Mouse (Mus musculus) layer of hippocampus, adult 11-12 months (tissue): ENCODE data around the gene Loxl3.
A peak's percentile ranks its signal among the peaks of the same experiment; 100 is the strongest.

Experiments
- DNase-seq: peaks from one replicate; pipeline ENCODE4 v3.0.0; 2022; ENCODE audit warnings: low spot score

Gene Loxl3

DNA sequence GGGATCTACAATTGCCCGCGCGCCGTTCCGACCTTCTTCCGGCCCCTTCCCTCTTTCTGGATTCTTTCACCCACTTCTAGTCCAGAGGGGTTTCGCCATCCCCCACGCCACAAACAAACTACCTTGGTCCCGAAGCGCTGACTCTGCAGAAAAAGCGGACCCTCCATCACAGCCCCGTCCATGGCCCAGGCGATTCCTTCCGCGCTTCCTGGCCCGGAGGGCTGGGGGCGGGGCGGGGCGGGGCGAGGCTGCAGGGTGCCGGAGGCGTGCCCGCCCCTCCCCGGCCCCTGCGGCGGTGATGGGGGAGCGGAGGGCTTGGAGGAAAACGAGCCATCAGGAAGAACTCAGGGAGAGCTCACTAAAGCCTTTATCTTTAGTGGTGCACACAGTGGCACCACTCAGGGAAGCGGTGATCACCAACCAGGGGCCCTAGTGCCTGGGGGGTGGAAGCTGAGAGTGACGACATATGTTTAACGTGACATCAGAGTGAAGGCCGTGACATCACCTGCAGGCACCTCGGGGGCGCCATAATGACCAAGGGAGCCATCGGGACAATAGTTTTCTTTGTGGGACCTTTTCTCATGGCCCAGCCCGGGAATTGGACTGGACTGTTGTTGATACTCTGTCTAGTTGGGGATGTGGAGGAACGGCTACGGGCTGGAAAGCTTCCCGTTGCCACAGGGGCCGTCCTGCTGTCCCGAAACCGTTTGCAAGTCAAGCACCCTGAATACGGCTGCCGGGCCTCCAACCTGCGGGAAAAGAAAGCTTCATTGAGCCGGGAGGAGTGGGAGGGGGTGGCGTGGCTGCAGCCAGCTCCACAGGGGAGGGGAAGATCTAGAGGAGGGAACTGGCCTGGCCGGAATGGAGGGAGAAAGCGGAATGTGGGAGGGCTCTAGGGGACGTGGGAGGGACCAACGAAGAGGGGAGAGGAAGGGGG, at the start of gene Loxl3, which contains the start of gene Dok1:
Loxl3 (plus strand) TSS at position 925 of the 937 bp plus-strand sequence.
Dok1 (minus strand) TSS at position 223 of the 937 bp plus-strand sequence.
- no peak for DNase-seq

DNA sequence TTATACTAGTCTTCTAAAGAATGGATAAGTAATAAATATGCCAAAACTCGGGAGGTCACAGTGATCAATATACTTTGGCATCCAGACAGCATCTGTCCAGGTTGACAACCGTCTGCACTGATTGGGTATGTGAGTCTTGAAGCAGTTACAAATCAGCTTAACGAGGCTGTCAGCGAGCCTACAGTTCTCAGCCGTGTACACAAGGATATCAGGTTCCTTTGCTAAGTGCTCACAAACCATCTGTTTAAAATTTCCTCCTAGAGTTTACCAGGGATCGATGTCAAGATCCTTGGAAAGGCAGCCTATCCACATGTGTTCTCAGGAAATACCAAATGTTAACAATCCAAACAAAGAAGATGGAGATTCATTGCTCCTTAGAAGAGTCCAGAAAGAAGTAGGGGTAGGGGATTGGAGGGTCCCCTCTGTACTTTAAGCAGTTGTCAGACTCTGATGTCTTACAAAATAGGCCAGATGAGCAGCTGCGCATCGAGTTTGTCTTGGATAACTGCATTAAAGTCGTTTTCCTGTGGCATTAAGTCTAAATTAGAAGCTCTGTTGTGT, 46.5 kb upstream of the Loxl3 start:
- DNase-seq = no peak

DNA sequence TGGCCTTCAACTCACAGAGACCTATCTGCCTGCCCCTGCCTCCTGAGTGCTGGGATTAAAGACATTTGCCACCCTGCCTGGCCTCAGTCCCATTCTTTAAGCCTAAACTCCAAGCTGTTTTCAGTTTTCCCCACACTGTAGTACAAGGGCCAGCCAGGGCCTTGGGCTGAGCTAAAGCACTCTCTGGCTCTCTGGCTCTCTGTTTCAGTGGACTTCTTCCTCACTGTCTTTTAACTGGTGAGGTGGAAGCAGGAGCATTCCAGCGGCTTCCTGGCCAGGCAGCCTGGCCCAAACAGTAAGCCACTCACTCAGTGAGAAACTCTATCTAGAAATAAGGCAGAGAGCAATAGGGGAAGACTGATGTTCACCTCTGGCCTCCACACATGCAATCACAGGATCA, 40.3 kb upstream of the Loxl3 start:
- no peak for DNase-seq

DNA sequence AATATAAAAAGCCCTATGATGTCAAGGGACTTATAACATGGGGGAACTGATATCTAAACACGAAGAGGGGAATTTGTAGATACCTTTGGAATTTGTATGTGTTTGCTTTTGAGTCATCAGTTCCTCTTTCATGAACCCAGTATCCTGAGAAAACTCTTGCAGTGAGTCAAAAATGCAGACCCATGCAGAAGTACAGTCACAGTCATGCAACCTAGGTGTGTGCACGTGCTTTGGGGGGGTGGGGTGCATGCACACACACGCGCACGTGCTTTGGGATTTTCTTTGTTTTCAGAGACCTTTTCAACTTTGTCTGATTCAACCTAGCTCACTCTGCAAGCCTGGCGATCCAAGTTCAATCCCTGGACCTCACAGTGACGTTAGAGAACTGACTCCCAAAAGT, 39.6 kb upstream of the Loxl3 start:
- DNase-seq = no peak

DNA sequence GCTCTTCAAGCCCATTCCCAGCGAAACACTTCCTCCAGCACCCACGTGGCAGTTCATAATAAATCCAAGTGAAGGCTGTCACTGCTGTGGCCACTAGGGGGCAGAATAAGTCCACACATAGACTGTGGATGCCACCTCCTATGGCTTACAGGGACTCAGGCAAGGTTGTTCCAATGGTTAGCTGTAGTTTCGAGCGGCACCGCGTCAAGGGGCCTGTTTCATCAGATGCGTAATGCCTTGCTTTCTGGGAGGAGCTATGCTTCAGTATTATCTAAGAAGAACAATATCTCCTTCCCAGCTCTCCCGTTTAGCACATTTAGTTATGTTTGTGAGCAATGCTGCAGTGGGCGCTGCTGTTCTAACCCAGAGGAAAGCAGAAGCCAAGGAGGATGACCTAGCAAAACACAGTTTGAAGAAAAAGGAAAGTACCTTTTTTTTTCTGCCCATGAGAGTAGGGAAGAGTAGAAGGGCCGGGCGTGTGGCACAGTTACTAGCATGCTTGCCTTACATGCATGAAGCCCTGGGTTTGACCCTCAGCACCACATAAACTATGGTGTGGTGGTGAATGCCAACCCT, 37.1 kb upstream of the Loxl3 start:
- peak; percentile 96 for DNase-seq

DNA sequence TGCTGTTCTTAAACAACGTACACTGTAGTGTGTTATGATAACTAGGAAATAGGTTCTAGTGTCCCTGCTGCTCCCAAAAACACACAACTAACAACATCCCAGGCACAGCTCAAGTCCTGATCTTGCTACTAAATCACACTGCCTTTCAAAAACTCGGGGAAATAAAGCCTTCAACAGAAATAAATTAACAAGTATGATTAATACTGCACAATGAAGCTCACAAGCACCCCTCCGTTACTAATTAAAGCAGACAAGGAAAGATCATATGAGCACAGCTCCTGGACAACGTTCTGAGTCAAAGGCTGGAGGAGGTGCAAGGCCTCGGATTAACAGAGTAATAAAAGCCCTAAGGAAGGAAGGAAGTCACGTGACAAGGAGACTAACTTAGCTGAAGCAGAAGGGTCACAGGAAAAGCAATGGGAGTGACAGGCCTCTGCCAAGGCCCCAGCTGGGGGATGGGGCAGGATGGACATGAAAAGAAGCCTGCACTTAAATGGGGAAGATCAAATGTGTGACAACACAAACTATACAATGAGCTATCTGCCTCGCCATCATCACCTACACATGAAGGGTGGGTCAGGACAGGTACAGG, 36.4 kb upstream of the Loxl3 start:
- peak; percentile 43 for DNase-seq

DNA sequence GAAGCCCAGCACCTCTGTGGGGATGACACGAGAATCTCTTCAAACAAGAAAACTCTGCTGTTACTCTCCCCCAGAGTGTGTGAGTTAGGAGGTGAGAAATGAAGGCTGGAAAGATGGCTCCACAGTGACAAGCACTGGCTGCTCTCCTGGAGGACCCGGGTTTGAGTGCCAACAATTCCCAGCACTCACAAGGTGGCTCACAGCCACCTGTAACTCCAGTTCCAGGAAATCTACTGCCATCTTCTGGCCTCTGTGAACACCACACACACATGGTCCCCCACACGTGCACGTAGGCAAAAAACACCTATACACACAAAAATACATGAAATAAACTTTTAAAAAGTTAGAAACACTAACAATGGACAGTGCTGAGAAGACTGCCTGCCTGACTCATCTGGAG, 35.6 kb upstream of the Loxl3 start:
- DNase-seq = no peak

DNA sequence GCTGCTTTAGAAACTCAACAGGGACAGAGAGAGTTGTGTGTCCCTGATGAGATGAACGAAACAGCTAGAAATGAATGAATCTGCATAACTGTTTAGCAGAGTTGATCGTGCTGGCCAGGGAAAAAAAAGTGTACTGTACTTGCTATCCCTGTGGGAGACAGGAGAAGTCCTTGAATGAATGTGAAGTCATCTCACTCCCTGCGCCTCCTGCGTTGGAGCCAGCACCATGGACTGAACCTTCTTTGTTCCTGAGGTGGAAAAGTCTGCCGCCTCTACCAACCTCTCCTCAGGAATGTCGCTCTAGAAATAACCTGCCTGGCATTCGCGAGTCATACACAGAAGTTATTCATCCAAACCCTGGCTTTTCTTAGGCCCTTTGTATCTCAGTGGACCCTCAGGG, 34.0 kb upstream of the Loxl3 start:
- DNase-seq = no peak

DNA sequence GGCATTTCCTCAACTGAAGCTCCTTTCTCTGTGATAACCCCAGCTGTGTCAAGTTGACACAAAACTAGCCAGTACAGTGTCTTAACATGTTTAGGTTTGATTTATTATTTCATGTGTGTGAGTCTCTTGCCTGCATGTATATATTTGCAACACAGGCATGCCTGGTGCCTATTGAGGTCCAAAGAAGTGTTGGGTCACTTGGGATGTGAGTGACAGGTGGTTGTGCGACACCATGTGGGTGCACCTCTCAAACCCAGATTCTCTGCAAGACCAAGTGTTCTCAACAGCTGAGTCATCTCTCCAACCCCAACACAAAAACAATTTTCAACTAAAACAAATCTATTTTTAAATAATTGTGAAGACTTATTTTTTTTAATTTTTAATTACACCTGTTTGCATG, 30.9 kb upstream of the Loxl3 start:
- no peak for DNase-seq

DNA sequence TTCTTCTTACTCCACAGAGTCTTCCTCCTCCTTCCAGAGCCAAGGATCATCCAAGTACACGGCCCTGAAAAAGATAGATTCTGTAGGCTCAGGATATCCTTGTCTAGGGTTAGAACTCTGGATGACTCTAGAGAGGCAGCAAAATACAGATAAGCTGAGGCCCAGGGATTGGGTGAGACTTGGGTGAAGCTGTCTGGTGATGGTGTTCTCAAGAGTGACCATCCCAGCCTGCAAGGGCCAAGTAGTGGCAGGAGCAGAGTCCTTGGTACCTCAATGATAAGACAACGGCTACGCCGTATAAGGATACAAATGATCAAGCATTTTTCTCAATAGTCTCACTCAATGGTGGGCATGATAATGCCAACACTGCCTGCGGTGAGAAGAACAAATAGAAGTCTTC, 30.1 kb upstream of the Loxl3 start:
- DNase-seq = no peak

DNA sequence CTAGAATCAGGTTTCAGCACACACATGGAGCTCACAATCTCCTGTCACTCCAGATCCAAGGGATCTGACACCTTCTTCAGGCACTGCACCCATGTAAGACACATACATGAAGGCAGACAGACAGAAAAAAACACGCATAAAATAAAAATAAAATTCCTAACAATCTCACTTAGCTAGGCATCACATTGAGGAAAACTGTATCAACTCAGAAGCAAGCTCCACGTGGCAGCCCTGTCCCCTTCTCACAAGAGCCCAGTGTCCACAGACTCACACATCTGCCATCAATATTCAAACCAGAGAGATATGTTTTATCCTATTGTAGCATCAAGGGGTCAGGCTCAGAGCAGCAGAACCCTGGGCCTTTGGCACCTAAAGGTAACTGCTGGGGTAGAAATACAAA, 29.7 kb upstream of the Loxl3 start:
- no peak for DNase-seq

DNA sequence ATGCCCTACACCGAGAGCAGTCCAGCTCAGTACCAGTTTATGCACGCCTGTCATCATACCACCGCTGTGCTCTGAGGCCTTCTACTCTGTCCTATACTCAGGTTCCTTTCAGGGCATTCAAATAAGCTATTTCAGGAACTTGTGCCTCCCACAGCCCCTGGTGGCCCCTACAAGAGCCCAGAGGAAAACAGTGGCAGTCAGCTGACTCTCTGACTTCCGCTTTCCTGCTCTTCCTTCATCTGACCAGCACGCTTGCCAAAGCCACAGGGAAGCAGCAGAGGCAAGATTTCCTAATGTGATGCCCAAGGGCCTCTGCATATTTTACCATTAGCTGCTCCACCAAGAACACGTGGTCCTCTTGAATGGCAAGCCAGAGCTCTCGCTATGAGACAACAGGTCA, 29.1 kb upstream of the Loxl3 start:
- peak; percentile 55 for DNase-seq

DNA sequence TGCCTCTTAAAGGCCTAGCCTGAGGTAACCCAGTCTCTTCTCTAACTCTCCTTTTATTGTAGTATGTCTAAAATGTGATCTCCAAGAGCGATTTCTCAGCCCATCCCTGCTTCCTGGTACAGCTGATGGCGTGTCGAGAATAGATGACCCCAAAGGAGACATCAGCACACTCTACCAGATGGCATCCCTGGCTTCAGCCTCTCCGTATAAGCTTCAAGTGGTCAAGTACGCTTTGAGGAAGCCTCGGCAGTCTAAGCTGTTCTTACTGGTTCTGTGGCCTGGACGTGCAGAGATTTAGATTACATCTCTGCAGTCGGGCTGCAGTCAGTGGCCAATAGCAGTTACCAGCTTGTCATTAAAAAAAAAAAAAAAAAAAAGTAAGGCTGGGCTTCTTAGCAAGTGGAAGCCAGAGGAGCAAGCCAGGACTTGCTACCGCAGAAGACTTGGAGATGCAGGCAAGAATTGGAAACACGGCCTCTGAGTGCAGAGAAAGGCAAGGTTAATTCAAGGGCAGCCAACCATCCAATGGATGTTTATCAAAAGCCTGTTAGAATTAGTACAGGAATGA, 28.4 kb upstream of the Loxl3 start:
- DNase-seq = no peak

DNA sequence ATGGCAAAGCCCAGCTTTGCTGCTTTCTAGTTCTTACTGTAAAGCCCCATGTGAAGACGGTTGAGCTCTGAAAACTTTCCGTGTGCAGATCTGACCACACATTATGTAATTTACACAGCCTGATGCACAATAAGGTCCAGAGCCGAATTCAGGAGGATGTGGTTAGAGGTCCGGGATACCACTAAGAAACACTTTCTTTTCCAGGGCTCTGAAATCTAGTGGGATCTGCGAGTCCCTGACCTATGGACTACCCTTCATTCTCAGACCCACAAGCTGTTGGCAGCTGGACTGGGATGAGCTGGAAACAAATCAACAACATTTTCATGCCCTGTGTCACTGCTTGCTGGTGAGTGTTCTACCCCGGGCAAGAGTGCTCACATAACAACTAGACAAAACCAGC, 27.9 kb upstream of the Loxl3 start:
- DNase-seq = no peak

DNA sequence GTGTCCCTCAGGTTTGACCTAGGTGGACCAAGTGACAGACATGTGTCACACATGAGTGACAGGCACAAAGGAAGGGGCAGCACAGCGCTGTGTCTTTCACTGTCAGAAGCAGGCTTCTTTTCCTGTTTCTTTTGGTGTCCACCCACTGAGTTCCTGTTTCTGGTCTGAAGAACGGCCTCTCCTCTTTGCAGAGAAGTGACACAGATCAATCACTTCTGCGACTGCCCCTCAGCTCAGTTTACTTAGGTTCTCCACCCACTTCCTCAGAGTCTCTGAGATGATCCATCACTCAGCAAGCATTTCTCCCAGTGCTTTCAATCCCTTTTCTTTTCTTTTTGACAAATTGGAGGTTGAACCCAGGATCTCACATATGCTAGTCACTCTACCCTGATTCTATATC, 25.3 kb upstream of the Loxl3 start:
- no peak for DNase-seq

DNA sequence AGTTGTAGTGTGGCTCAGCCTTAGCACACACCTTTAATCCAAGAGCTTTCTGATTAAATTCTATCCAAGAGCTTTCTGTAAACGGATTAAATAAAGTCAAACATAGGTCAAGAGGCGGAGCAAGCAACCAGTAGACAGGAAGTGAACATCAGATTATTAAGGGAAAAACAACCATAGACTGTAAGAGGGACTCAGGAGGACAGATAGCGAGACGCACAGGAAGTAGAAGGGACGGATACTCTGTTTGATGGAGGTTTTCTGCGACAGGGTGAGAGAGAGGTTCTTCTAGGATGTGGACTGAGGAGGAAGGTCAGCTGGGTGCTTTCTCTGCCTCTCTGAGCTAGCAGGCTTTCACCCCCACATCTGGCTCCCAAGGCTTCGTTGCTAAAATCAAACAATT, 24.0 kb upstream of the Loxl3 start:
- DNase-seq = no peak

DNA sequence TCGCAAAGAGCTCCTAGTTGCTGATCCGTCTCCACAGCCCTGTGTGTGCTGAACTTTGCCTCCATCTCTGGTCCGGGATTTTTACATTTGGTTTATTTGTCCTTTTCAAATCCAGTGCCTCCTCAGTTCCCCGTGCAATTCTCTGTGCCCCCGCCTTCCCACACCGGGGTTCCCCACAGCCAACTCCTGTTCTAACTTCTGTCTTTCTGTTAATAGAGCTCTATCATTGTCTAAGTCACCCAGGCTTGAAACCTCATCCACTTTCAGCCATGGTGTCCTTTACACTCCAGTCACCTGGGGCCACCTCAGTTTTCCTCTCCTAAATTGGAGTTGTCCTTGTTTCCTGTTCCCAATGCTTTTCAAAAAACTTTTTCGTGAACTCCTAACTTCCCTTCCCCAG, 22.7 kb upstream of the Loxl3 start:
- no peak for DNase-seq

DNA sequence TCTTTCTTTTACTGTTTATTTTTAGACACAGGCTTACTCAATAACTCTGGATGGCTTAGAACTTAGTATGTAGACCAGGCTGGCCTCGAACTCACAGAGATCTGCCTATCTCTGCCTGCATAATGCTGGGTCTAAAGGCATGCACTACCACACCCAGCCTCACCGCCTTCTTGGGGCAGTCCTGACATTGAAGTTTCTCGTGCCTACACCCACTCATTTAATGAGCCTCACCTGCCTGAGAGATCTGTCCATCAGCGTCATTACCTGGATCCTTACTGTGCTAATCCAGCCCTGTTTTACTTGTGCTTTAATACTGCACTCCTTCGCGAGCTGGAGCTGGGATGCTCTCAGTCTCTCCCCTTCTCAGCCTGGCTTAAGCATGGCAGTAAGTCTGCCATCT, 22.2 kb upstream of the Loxl3 start:
- no peak for DNase-seq

DNA sequence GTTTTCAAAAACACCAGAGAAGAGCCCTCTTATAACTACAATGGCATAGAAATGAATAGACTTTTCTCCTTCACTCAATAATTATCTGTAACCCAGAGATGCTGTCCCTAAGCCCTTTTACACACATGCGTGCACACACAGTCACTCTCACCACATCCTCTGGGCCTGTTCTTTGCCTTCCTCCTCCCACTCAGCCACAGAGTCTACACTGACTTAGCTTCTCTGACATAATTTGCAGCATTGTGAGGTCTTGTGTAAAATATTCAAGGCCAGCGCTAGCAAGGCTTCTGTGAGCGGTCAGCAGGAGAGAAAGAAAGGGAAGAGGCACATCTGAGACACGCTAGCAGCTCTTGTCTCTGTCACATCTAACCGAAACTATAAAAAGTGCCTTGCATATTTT, 20.5 kb upstream of the Loxl3 start:
- no peak for DNase-seq

DNA sequence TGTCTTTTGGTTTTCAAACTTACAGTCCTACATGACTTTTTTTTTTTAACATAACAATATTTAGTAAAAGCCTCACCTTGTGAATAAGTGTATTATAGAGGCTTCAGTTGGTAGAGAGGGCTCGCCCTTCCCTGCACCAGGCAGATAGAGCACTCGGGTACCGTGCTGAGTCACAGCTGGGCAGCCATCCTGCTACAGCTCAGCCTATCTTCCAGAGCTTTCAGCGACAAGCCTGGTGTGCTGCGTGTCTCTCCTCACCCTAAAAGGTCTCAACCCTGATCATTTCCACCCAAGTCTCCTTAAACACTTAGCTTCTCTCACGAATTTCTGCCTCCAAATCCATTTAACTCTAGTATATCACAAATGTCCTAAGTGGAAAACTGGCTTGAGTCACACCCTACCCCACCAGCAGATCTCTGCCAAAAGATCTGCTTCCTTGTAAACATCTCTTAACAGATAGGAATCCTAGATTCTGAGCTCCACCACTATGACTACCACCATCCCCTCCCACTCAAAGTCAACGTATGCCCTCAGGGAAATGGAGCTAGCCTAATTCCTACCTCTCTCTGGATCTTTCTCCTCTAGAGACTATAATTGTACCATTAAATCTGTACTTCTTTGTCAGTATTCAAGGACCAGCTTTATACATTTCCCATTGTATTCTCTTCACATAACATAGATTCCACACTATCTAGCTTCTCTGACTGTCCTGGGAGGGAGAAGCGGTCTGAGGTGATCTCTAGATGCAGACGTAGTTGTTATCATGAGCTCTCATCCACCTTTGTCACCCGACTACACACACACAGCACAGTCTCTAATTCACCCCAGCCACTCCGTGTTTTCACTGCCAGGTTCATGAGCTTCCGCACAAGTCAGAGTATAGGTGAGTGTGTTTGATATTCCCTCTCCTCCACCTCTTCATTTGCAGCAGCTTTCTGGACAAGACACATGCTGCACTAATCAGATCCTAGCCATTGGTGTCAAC, 19.2 kb upstream of the Loxl3 start:
- no peak for DNase-seq

DNA sequence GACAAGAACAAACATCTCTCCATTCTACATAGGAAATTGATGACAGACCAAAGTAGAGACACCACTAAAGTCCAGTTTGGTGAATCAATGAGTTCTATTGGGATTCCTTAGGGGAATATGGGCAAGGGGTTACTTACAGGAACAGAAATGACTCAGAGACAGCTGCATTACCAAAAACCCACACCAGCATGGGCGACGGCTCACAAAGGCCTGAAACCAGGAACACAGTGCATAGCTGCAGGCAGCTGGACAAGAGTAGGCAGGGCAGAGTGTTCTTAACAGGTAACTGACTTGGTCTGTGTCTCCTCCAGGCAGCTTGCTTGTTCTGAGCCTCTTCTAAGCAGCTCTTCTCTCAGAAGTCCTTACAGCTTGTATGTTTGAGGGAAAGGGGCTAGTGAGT, 18.2 kb upstream of the Loxl3 start:
- DNase-seq = no peak
